Mouse (Mus musculus) adrenal gland, adult 18-20 months (tissue): ENCODE measurements around the gene Ift122. TPM values are rescaled to one million over a fixed set of nuclear protein-coding genes. Genes with fewer than 3 reads are reported as not detected.
"Not testable (repeated sequence)": the region's sequence is repeated elsewhere in the genome, so short reads cannot be mapped to it uniquely, and the experiment has no call there.

Source experiments
- DNase-seq, 2 experiments: peaks; one replicate each; pipeline ENCODE4 v3.0.0; 2021 to 2022; ENCODE audit warnings: low spot score in 2 of 2
- total RNA-seq, 2 experiments: library from RNA; stranded (reverse); gene quantifications; 1 replicate in 1 of 2; 2 replicates in 1 of 2; pipeline ENCODE4 v1.2.3; 2021

The Ift122 gene
- total RNA-seq, 2 experiments from 2014 or later, result 14.7 to 15.1 TPM

GRCm38 (mm10) chr6:115845006-115845405 lies 8.3 kb upstream of the Ift122 start:
- DNase-seq, result no peak

GRCm38 (mm10) chr6:115846640-115847411 lies 6.4 kb upstream of the Ift122 start:
- peak; percentile 40 to 59 for DNase-seq

GRCm38 (mm10) chr6:115848598-115849304 lies 4.5 kb upstream of the Ift122 start:
- DNase-seq, result no peak

- DNase-seq, result no peak
These were observed 702 bp upstream of the Ift122 start for GRCm38 (mm10) chr6:115852446-115853090.

GRCm38 (mm10) chr6:115853985-115854384 lies 715 bp downstream of the Ift122 start:
- DNase-seq, result no peak

- no peak for DNase-seq
These were observed 1.2 kb downstream of the Ift122 start for GRCm38 (mm10) chr6:115854432-115854831.

- DNase-seq, result no peak
These were observed 2.6 kb downstream of the Ift122 start for GRCm38 (mm10) chr6:115855733-115856360.

GRCm38 (mm10) chr6:115856361-115856745 lies 3.1 kb downstream of the Ift122 start:
- DNase-seq, result no peak

GRCm38 (mm10) chr6:115859258-115859657 lies 6.0 kb downstream of the Ift122 start:
- DNase-seq, result no peak

GRCm38 (mm10) chr6:115860027-115860556 lies 6.8 kb downstream of the Ift122 start:
- DNase-seq, result no peak

GRCm38 (mm10) chr6:115863340-115863841 lies 10.1 kb downstream of the Ift122 start:
- no peak for DNase-seq

GRCm38 (mm10) chr6:115865246-115865645 lies 12.0 kb downstream of the Ift122 start:
- DNase-seq, result no peak

- not testable (repeated sequence) for DNase-seq
These were observed 13.9 kb downstream of the Ift122 start for GRCm38 (mm10) chr6:115867157-115867556.

GRCm38 (mm10) chr6:115871318-115871717 lies 18.0 kb downstream of the Ift122 start:
- not testable (repeated sequence) for DNase-seq

GRCm38 (mm10) chr6:115877239-115877638 lies 24.0 kb downstream of the Ift122 start:
- no peak for DNase-seq

GRCm38 (mm10) chr6:115878694-115879093 lies 25.4 kb downstream of the Ift122 start:
- no peak for DNase-seq

GRCm38 (mm10) chr6:115879736-115880135 lies 26.5 kb downstream of the Ift122 start:
- DNase-seq, result no peak

- DNase-seq, result peak in 1 of 2 experiments; percentile 15
These were observed 27.5 kb downstream of the Ift122 start for GRCm38 (mm10) chr6:115880751-115881150.

GRCm38 (mm10) chr6:115884018-115884417 lies 30.7 kb downstream of the Ift122 start:
- DNase-seq, result no peak

GRCm38 (mm10) chr6:115886894-115887293 lies 33.6 kb downstream of the Ift122 start:
- DNase-seq, result no peak

- DNase-seq, result no peak
These were observed 35.0 kb downstream of the Ift122 start for GRCm38 (mm10) chr6:115888296-115888695.
